Mouse (Mus musculus) forebrain, embryonic 14.5 days (tissue): Measurements from ENCODE around the gene Arfrp1. TPM values are rescaled to one million over a fixed set of nuclear protein-coding genes. Genes with fewer than 3 reads are reported as not detected.

Experiments
- ATAC-seq: fragments of 200-750 bp; cut with Nextera tagmentation; 2 replicates; pipeline ENCODE4 v1.8.0; 2017; ENCODE audit warnings: mild to moderate bottlenecking, moderate library complexity
- DNase-seq: peaks from one replicate; pipeline ENCODE4 v3.0.0-alpha.2; 2015; ENCODE audit warnings: low spot score
- H3K27ac ChIP-seq: fragments of 300-500 bp; sonication (generic); 2 replicates; pipeline ENCODE4 v1.5.1; 2014; ENCODE audit warnings: low read depth, mild to moderate bottlenecking, control low read depth, low read length, moderate library complexity
- H3K27me3 ChIP-seq: fragments of 300-500 bp; sonication (generic); replicated peaks from 2 replicates; pipeline ENCODE4 v1.6.1; 2014; ENCODE audit warnings: low read length, control low read depth, mixed read lengths; ENCODE audit not compliant: control insufficient read depth, insufficient read depth
- H3K36me3 ChIP-seq: fragments of 300-500 bp; sonication (generic); 2 replicates; pipeline ENCODE4 v1.6.1; 2014; ENCODE audit warnings: low read length, control low read depth; ENCODE audit not compliant: control insufficient read depth, insufficient read depth
- H3K4me1 ChIP-seq: fragments of 300-500 bp; sonication (generic); 2 replicates; pipeline ENCODE4 v1.6.1; 2014; ENCODE audit warnings: antibody characterized with exemption, low read length, control low read depth; ENCODE audit not compliant: control insufficient read depth, insufficient read depth
- H3K4me2 ChIP-seq: fragments of 300-500 bp; sonication (generic); 2 replicates; pipeline ENCODE4 v1.6.1; 2014; ENCODE audit warnings: mild to moderate bottlenecking, control low read depth, low read length
- H3K4me3 ChIP-seq: fragments of 300-500 bp; sonication (generic); 2 replicates; pipeline ENCODE4 v1.5.1; 2014; ENCODE audit warnings: low read depth, low read length, control low read depth
- H3K9ac ChIP-seq: fragments of 300-500 bp; sonication (generic); 2 replicates; pipeline ENCODE4 v1.6.1; 2014; ENCODE audit warnings: mild to moderate bottlenecking, low read length, control low read depth, moderate library complexity
- H3K9me3 ChIP-seq: fragments of 300-500 bp; sonication (generic); replicated peaks from 2 replicates; pipeline ENCODE4 v1.6.1; 2016; ENCODE audit warnings: low read length, control low read depth, mixed read lengths; ENCODE audit not compliant: control insufficient read depth
- WGBS: fragments of 180-500 bp; shearing (Covaris S2); extraction: QIAGEN DNeasy Blood & Tissue Kit; methylation state at CpG from one replicate; pipeline ENCODE4 v1.1.7; 2014; 5-methylcytosine and 5-hydroxymethylcytosine counted together
- polyA plus RNA-seq: library from polyadenylated mRNA; unstranded; fragments of >200 nt; fragmentation: Nextera tagmentation; extraction: Ambion mirVana; gene quantifications from 2 replicates; pipeline ENCODE4 v1.2.1, GENCODE M21; 2014

Arfrp1 gene
- polyA plus RNA-seq, 1 experiment from 2014 or later = 58.6 TPM

DNA sequence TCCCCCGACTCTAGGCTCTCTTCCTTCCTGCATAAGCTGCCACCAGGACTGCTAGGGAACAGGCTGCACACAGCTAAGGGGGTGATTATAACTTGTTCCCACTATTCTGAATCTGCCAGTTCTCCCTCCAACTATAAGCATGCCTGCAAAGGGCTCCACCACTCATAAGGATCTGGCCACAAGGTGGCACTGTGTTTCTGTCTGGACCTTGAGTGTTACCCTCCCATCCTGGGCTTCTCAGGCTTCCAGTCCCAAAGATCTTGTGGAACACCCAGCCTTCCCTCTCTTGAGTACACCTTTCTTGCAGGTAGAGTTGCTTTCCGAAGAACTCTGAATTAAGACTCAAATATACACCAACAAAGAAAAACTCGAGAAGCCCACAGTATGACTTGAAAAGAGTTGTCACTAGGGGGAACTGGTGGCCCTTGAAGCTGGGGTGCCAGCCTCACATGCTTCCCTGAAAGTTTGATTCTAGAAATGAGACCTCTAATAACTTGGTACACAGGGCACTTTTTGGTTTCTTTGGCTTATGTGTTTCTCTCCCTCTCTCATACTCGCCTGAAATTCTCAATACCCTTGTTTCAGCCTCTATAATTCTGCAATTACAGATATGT lies 27.5 kb upstream of the Arfrp1 start:
- H3K9me3 ChIP-seq = no peaks in the 10 kb centered on the region
- WGBS = 41% methylated on average over 4 of the region's 4 CpGs
- DNase-seq (peak; percentile 92), ATAC-seq (peak; percentile 71; the same call in 1 of the 2 replicates)
- no peaks in the 10 kb centered on the region for H3K27me3 ChIP-seq
- H3K4me2 ChIP-seq = no peak overlapping the region
- H3K36me3 ChIP-seq = peaks cover 8% of the 10 kb centered on the region
- H3K9ac ChIP-seq = no peak overlapping the region
- no peak overlapping the region for H3K4me3 ChIP-seq
- no peaks in the 10 kb centered on the region for H3K4me1 ChIP-seq
- no peak overlapping the region for H3K27ac ChIP-seq

DNA sequence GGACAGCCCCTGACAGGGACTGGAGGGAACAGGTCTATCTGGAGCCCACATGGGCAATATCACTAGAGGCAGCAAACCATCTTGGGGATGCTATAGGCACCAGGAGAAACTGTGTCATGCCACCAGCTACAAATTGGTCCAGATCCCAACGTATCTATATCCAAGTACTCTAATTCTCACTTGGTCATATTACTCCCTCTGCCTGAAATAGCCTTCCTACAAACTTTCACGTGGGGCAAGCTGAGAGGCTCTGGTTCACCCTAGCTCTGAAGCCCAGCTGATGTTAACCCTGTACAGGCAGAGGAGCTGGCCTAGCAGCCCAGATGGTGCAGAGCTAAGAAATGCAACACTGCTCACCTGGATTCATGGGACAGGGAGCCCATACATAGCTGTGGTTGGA lies 26.3 kb upstream of the Arfrp1 start:
- peaks cover 19% of the 10 kb centered on the region for H3K36me3 ChIP-seq
- H3K9me3 ChIP-seq = no peaks in the 10 kb centered on the region
- no peak overlapping the region for H3K4me3 ChIP-seq
- ATAC-seq (no peak), DNase-seq (no peak)
- no peak overlapping the region for H3K27ac ChIP-seq
- WGBS = 78% methylated on average over 2 of the region's 2 CpGs
- H3K4me1 ChIP-seq = no peaks in the 10 kb centered on the region
- no peaks in the 10 kb centered on the region for H3K27me3 ChIP-seq
- H3K9ac ChIP-seq = no peak overlapping the region
- no peak overlapping the region for H3K4me2 ChIP-seq

DNA sequence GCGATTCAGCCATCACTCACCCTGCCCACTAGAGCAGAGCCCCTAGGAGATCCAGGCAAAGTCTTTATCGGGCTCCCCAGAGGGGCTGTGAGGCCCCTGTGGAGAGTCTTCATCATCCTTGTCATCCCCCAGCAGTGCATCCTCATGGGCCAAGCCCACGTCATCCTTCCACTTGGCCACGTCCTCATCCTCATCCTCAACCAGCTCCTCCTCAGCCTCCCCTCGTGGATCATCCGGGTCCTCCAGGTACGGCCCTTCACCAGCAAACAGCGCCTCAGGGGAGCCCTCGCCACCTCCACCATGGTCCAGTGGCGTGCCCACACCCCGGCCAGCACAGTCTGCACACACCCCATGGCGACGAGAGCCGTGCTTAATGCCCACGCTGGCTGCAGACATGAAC lies 25.8 kb upstream of the Arfrp1 start:
- Histone ChIP-seq H3K27me3 (no peaks in the 10 kb centered on the region), H3K9me3 (no peaks in the 10 kb centered on the region), H3K9ac (no peak overlapping the region), H3K4me1 (no peaks in the 10 kb centered on the region), H3K36me3 (peaks cover 22% of the 10 kb centered on the region), H3K4me3 (no peak overlapping the region), H3K4me2 (no peak overlapping the region), H3K27ac (no peak overlapping the region)
- no peak for ATAC-seq
- no peak for DNase-seq
- 89% methylated on average over 15 of the region's 15 CpGs for WGBS

DNA sequence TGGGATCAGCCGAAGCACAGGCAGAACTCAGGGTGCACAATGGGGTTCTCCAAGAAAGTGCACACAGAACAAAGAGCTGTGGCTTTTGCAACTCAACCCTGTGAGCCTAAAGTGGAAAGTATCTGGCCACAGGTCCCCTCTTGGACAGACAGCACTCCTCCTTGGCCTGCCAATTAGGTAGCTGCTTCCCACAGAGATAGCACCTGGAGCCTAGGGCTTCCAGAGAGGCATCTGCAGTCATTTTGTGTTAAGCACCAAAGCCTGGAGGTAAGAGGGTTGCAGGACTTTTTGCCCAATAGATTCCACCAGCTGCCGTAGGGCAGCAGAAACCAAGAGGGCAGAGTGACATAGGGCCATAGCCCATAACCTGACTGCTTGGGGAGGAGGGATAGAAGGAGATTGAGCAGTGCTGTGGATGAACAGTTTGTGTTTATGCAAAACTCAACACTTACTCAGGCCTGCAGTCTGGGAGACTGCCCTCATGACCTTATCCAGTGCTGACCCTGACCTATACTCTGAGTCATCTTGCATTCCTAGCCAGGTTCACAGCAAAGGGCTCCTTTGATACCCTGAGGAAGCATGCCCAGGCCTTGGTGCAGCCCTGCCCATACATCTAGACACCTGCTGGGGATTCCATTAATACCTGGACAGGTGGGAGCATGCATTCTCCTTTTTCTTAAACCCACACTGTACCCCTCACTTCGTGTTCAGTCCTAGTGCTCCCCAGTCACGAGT lies 25.1 kb upstream of the Arfrp1 start:
- Histone ChIP-seq H3K27me3 (no peaks in the 10 kb centered on the region), H3K9ac (no peak overlapping the region), H3K4me1 (no peaks in the 10 kb centered on the region), H3K27ac (no peak overlapping the region), H3K4me2 (no peak overlapping the region), H3K36me3 (peaks cover 30% of the 10 kb centered on the region), H3K4me3 (no peak overlapping the region), H3K9me3 (no peaks in the 10 kb centered on the region)
- ATAC-seq = no peak
- 78% methylated on average over 4 of the region's 4 CpGs for WGBS
- DNase-seq = no peak

DNA sequence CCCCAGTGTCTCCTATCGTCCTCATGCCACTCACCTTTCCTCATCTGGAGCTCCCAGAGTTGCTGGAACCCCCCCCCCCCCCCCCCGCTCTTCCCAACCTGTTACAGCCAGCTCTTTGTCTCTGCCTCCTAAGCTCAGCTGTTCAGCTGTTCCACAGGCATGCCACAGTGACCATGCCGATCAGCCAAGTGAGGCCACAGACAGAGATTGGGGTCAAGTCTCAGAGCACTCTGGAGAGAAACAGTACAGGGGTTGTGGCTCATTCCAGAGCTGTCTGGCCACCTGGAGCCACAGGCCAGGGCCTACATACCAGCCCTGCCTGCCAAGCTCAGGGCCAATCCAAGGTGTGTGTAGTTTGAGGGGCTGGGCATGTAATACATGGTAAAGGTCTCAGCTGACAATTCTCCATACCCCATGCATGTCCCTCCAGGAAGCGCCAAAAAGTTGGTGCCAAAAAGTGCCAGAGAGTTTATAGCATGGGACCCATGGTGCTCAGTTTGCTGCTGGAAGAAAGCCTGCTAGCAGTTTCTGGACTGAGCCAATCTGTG lies 21.5 kb upstream of the Arfrp1 start:
- no peak overlapping the region for H3K4me3 ChIP-seq
- 79% methylated on average over 3 of the region's 4 CpGs for WGBS

DNA sequence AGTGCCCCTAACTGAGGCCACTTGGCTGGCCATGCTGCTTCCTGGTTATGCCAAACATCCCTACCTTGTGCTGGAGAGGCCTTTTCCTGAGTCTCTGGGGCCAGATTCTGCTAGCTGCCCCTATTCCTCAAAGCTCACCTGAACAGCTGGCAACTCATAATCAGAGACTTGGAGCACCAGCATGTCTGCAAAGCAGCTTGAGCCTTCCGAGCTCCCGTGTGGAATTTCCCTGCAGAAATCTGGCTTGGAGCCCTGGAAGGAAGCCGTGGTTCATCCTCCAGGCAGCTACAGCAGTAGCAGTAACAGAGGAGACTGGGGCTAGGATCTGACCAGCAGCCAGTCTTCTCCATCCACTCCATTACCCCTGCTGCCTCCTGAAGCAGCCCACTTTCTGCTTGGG lies 20.7 kb upstream of the Arfrp1 start:
- Histone ChIP-seq H3K36me3 (peaks cover 63% of the 10 kb centered on the region), H3K4me3 (no peak overlapping the region), H3K9ac (no peak overlapping the region), H3K27ac (no peak overlapping the region), H3K9me3 (no peaks in the 10 kb centered on the region), H3K4me1 (no peaks in the 10 kb centered on the region), H3K4me2 (no peak overlapping the region), H3K27me3 (no peaks in the 10 kb centered on the region)
- ATAC-seq = no peak
- 86% methylated on average over 3 of the region's 3 CpGs for WGBS
- DNase-seq = no peak

More for the DNA sequence above, 21.5 kb upstream of the Arfrp1 start:
- H3K9me3 ChIP-seq = no peaks in the 10 kb centered on the region
- H3K27me3 ChIP-seq = no peaks in the 10 kb centered on the region
- no peak overlapping the region for H3K9ac ChIP-seq
- H3K27ac ChIP-seq = no peak overlapping the region
- no peak for DNase-seq
- no peaks in the 10 kb centered on the region for H3K4me1 ChIP-seq
- peaks cover 59% of the 10 kb centered on the region for H3K36me3 ChIP-seq
- no peak for ATAC-seq
- H3K4me2 ChIP-seq = no peak overlapping the region

DNA sequence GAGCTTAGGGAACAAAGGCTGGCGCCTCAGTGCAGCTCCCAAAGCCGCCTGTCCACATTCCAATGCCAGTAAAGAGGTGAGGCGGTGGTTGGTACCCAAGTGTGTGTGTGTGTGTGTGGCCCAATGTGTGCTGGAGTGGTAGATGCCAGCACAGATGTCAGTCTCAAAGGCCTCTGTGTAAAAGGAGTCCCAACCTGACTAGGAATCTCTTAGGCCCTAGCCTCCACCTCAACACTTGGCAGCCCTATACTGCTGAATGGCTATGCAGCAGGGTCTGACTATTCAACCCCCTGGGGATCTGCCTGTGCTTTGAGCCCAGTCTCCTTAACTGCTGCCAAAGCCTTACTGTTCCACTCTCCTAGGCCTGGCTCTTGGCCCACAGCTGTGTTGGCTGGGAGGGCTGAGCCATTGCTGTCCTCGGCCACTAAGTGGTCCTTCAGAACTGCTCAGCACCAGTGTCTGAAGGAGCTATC lies 19.8 kb upstream of the Arfrp1 start:
- WGBS = 81% methylated on average over 4 of the region's 4 CpGs

DNA sequence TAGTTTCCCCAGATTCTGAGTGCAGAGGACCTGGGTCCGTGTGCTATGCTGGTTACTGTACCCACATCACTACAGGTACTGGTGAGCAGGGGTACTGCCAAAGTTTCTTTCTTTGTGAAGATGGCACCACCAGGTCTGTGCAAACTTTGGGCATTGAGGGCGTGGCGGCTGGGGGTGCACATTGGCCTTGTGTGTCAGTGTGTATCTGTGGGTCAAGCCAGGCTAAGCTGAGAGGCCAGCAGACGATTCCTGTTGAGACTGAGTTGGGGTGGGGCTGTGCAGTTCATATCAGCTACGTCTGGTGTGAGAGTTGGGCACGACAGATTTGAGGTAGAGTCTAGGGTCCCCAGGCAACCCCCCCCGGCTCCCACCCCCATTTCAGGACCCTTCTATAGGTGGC lies 19.3 kb upstream of the Arfrp1 start:
- DNase-seq (no peak), ATAC-seq (no peak)
- Histone ChIP-seq H3K27me3 (no peaks in the 10 kb centered on the region), H3K9ac (no peak overlapping the region), H3K4me1 (no peaks in the 10 kb centered on the region), H3K4me2 (no peak overlapping the region), H3K9me3 (no peaks in the 10 kb centered on the region), H3K36me3 (peaks cover 75% of the 10 kb centered on the region), H3K27ac (no peak overlapping the region), H3K4me3 (no peak overlapping the region)
- WGBS = 93% methylated on average over 7 of the region's 7 CpGs

More for the DNA sequence above, 19.8 kb upstream of the Arfrp1 start:
- no peak overlapping the region for H3K27ac ChIP-seq
- no peaks in the 10 kb centered on the region for H3K4me1 ChIP-seq
- no peak overlapping the region for H3K4me3 ChIP-seq
- ATAC-seq (peak; percentile 32; the same call in 1 of the 2 replicates), DNase-seq (peak; percentile 25)
- no peak overlapping the region for H3K9ac ChIP-seq
- no peak overlapping the region for H3K4me2 ChIP-seq
- no peaks in the 10 kb centered on the region for H3K27me3 ChIP-seq
- H3K9me3 ChIP-seq = no peaks in the 10 kb centered on the region
- H3K36me3 ChIP-seq = peaks cover 70% of the 10 kb centered on the region
